In genomic region chr11:107407698-107408097, GRCm38 (mm10) we compare ENCODE assay signal across 17 mouse cellular contexts.
A peak's percentile ranks its signal among the peaks of the same experiment; 100 is the strongest.
DNase-seq lines count a peak whose midpoint lies in the region; ATAC-seq and TF ChIP-seq lines count a peak whose summit lies in the region.
"Had no signal": no experiment of that assay in that cellular context is flagged by ENCODE, and none has a peak within 500 bp of the region (broad histone marks: within the 10 kb centered on the region; RNA-seq: fewer than 3 reads in every experiment).

No protein-coding gene starts in this region.

- peak overlapping the region; percentile 46 for H3K4me2 ChIP-seq in liver, embryonic 16.5 days (ENCODE audit: low read depth, low read length)
- H3K4me2 ChIP-seq in forebrain, embryonic 15.5 days (replicated peaks): no peak overlapping the region
- H3K4me2 ChIP-seq: kidney, embryonic 15.5 days; lung, embryonic 15.5 days; midbrain, embryonic 13.5 days; neural tube, embryonic 12.5 days had no signal

- no peaks in the 10 kb centered on the region for H3K27me3 ChIP-seq in spleen, adult 2 months (ENCODE audit: control insufficient read depth, insufficient read depth, low read length)
- no peaks in the 10 kb centered on the region for H3K27me3 ChIP-seq in erythroblast, embryonic 14.5 days (ENCODE audit: control insufficient read depth)
- no peaks in the 10 kb centered on the region for H3K27me3 ChIP-seq in liver, embryonic 16.5 days (ENCODE audit: control insufficient read depth, insufficient read depth, low read depth, low read length)
- no peaks in the 10 kb centered on the region for H3K27me3 ChIP-seq in forebrain, embryonic 15.5 days
- H3K27me3 ChIP-seq: kidney, embryonic 15.5 days; lung, embryonic 15.5 days; midbrain, embryonic 13.5 days; neural tube, embryonic 12.5 days had no signal

- no peak overlapping the region for H3K4me3 ChIP-seq in spleen, adult 2 months (ENCODE audit: extremely low read depth, insufficient read depth, insufficient read length)
- peak overlapping the region; percentile 28 for H3K4me3 ChIP-seq in erythroblast, embryonic 14.5 days (replicated peaks)
- H3K4me3 ChIP-seq in liver, embryonic 16.5 days (ENCODE audit: low read depth, low read length): no peak overlapping the region
- no peak overlapping the region for H3K4me3 ChIP-seq in forebrain, embryonic 15.5 days
- H3K4me3 ChIP-seq: kidney, embryonic 15.5 days; layer of hippocampus, adult 2 months; lung, embryonic 15.5 days; midbrain, embryonic 13.5 days; neural tube, embryonic 12.5 days had no signal

- peak overlapping the region; percentile 34 for H3K27ac ChIP-seq in spleen, adult 2 months (ENCODE audit: insufficient read depth, low read length)
- peak overlapping the region; percentile 49 for H3K27ac ChIP-seq in liver, embryonic 16.5 days (ENCODE audit: low read length)
- H3K27ac ChIP-seq in forebrain, embryonic 15.5 days (replicated peaks): no peak overlapping the region
- H3K27ac ChIP-seq: kidney, embryonic 15.5 days; layer of hippocampus, adult 2 months; lung, embryonic 15.5 days; midbrain, embryonic 13.5 days; neural tube, embryonic 12.5 days had no signal

- DNase-seq in spleen, adult 2 months (ENCODE audit: low read depth in 1 of 2, low spot score in 2 of 2): no peak
- no peak for DNase-seq in spleen, adult 12 weeks (ENCODE audit: low spot score)
- DNase-seq in kidney, postnatal 10 days: no peak
- no peak for DNase-seq in lung, postnatal 10 days
- DNase-seq in left cerebral cortex, postnatal 10 days (ENCODE audit: extremely low spot score in 1 of 2, low spot score in 2 of 2): no peak
- DNase-seq: adrenal gland, adult 2 months; cerebellum, adult 2 months; heart, postnatal 14 days; thymus, postnatal 25 days had no signal

- TF ChIP-seq POLR2A in spleen, adult 2 months (IDR thresholded peaks at IDR 0.05; ENCODE audit: low read depth, low read length): no peak

- TF ChIP-seq CTCF in spleen, adult 2 months (IDR thresholded peaks at IDR 0.05; ENCODE audit: extremely low read depth, insufficient read depth, insufficient read length, insufficient replicate concordance): no peak

- H3K36me3 ChIP-seq in spleen, adult 2 months (ENCODE audit: control insufficient read depth, insufficient read depth, low read length): no peaks in the 10 kb centered on the region
- peaks cover 2% of the 10 kb centered on the region for H3K36me3 ChIP-seq in erythroblast, embryonic 14.5 days (ENCODE audit: control insufficient read depth)
- no peaks in the 10 kb centered on the region for H3K36me3 ChIP-seq in liver, embryonic 16.5 days (ENCODE audit: control insufficient read depth, insufficient read depth)
- H3K36me3 ChIP-seq in forebrain, embryonic 15.5 days: no peaks in the 10 kb centered on the region
- H3K36me3 ChIP-seq: kidney, embryonic 15.5 days; lung, embryonic 15.5 days; midbrain, embryonic 13.5 days; neural tube, embryonic 12.5 days had no signal

- H3K9me3 ChIP-seq in erythroblast, embryonic 14.5 days (ENCODE audit: control insufficient read depth, low read length): no peaks in the 10 kb centered on the region
- H3K9me3 ChIP-seq in liver, embryonic 16.5 days (replicated peaks; ENCODE audit: control insufficient read depth, low read length): no peaks in the 10 kb centered on the region
- no peaks in the 10 kb centered on the region for H3K9me3 ChIP-seq in forebrain, embryonic 15.5 days
- H3K9me3 ChIP-seq: kidney, embryonic 15.5 days; lung, embryonic 15.5 days; midbrain, embryonic 13.5 days; neural tube, embryonic 12.5 days had no signal

- 33% methylated on average over 9 of the region's 9 CpGs for WGBS in spleen, adult 2 months
- 20% methylated on average over 9 of the region's 9 CpGs for WGBS in liver, embryonic 16.5 days (ENCODE audit: insufficient replicate concordance)
- 91% methylated on average over 9 of the region's 9 CpGs for WGBS in forebrain, embryonic 15.5 days

- peak overlapping the region; percentile 2; the same call in 1 of the 2 replicates for H3K9ac ChIP-seq in liver, embryonic 16.5 days (ENCODE audit: low read depth, low read length)
- no peak overlapping the region for H3K9ac ChIP-seq in forebrain, embryonic 15.5 days (replicated peaks)
- H3K9ac ChIP-seq: kidney, embryonic 15.5 days; lung, embryonic 15.5 days; midbrain, embryonic 13.5 days; neural tube, embryonic 12.5 days had no signal

- ATAC-seq in liver, embryonic 16.5 days (ENCODE audit: low read depth): peak; percentile 63
- ATAC-seq in forebrain, embryonic 15.5 days (replicated peaks): no peak
- ATAC-seq: midbrain, embryonic 13.5 days had no signal

- peaks cover 6% of the 10 kb centered on the region for H3K4me1 ChIP-seq in spleen, adult 2 months (ENCODE audit: control insufficient read depth, insufficient read depth, insufficient read length)
- peaks cover 72% of the 10 kb centered on the region for H3K4me1 ChIP-seq in erythroblast, embryonic 14.5 days (ENCODE audit: control insufficient read depth)
- H3K4me1 ChIP-seq in liver, embryonic 16.5 days (ENCODE audit: control insufficient read depth, low read depth, low read length): peaks cover 46% of the 10 kb centered on the region
- H3K4me1 ChIP-seq in forebrain, embryonic 15.5 days: peaks cover 6% of the 10 kb centered on the region
- H3K4me1 ChIP-seq: neural tube, embryonic 12.5 days had no signal

- intact Hi-C loops in left cerebral cortex, postnatal 10 days (cut with DNase I): no loop called here
